Mouse (Mus musculus): ENCODE results near the gene Krt80.

Gene Krt80

DNA sequence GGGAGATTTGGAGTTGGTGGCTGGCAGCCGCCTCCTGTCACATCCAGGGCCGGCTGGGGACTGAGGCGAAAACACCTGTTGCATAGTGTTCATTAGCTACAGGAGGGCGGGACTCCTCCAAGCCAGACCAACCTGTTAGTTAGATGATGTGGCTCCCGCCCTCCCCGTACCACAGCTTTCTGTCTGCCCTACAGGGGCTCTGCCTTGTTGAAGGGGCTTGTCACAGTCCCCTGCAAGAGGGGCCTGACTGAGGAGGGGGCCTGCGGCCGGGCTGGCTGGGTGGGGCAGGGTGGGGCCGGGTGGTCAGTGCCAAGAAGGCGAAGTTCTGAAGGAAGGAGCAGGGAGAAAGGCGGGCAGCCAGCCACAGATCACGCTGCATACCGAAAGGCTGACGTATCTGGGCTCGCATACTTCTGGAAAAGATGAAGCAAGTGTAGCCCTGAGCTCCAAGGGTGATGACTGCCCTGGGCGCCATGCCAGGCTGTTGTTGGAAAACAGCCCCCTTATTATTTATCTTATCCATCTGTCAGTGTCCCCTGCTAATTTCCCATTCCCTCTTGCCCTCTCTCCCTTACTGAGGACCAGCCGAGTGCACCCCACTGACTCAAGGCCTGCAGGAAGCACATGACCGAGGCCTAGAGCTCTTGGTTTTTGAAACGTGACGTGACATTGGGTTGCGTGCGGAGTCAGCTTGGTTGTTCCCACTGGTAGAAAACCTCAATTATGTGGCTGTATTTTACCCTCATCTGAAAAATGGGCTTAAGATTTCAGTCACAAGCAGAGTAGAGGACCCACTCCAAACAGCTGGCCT, at the start of gene Krt80:
Krt80 (minus strand) TSS at position 62 of the 811 bp plus-strand sequence.
- no peak for DNase-seq (ENCODE audit: low spot score in 2 of 2)

DNA sequence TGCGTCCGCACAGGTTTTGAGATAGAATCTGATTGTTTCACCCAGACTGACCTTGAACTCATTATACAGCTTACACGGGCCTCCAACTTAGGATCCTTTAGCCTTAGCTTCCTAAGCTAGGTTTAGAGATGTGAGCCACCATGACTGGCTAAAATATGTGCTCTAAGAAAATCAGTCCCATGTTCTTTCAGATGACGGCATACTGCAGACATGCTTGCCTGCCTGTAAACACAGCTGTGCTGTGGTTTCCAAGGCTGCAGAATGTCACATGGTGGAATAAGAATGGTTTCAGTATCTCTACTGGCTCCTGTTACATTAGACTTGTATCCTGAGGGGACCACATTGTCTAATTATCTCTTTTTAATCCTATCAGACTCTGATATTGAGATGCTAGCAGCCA, 49.0 kb upstream of the Krt80 start:
- no peak for DNase-seq (ENCODE audit: low spot score in 2 of 2)

DNA sequence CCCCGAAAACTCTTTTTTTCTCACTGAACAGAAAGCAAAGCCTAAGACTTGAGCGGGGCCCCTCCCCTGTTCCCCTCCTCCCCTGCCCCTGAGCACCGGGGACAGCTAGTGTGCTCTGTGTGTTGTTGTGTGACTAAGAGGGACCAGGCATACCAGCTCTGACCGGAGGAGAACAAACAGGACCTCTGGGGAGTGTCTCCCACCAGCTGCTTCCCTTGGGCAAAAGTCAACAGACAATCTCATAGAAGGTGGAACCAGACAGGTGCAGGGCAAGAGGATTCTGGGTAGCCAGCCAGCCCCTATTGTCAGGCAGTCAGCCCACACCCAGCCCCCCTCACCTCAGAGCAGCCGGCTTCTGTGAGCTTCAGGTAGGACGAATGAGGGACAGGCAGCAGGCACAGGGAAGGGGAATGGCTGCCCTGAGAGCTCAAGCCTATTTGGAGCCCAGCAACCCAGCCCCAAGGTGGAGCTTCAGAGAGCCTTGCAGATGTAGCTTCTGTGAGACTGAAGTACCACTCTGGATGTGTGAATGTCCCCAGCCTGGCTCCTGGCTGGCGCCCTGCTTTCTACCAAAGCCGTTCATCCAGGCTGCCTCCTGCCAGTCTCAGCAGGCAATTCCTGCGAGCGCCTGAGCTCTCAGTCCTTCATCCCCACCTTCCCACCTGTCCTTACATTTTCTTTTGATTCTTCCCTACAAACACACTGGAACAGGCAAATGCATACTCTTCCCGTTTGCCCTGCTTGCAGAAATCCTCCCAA, 45.0 kb upstream of the Krt80 start:
- DNase-seq (ENCODE audit: low spot score in 2 of 2): no peak

DNA sequence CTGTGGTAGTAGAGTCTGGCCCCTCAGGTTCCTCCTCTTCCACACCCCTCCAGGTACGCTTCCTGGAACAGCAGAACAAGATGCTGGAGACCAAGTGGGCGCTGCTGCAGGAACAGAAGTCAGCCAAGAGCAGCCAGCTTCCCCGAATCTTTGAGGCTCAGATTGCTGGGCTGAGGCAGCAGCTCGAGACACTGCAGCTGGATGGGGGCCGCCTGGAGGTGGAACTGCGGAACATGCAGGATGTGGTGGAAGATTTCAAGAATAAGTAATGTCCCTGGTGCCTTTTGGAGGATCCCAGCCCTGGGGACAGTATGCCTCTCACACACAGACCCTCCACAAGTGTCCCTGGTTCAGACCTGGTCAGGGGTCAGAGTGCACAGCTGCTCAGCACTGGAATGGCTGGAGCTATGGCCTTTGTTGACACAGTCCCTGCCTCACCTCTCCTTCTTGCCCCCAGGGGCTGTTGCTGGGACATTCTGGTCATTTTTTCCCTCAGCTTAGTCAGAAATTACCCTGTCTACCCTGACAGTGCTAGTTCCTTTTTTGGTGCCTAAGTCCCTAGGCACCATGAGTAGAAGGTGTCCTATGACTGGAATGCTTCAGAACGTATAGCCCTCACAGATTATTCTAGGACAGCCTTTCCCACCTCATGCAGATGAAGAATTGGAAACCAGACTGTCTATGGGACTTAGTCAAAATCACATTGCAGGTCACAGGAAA, 44.1 kb upstream of the Krt80 start:
- DNase-seq (ENCODE audit: low spot score in 2 of 2): no peak

DNA sequence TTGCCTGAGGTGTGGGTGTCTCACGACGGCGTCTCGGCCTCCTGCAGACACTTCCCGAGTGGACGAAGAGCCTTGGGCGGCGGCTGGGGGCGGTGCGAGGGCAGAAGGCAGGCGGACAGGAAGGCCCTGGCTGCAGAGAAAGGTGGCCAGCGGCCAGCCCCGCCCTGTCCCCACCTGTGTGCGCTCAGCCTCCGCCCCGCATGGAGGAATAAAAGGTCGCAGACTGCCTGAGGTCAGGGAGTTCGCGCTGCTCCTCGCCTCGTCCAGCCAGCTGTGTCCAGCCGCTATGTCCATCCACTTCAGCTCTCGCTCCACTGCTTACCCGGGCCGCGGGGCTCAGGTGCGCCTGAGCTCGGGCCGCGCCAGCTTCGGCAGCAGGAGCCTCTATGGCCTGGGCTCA, 42.2 kb upstream of the Krt80 start:
- DNase-seq (ENCODE audit: low spot score in 2 of 2): no peak

DNA sequence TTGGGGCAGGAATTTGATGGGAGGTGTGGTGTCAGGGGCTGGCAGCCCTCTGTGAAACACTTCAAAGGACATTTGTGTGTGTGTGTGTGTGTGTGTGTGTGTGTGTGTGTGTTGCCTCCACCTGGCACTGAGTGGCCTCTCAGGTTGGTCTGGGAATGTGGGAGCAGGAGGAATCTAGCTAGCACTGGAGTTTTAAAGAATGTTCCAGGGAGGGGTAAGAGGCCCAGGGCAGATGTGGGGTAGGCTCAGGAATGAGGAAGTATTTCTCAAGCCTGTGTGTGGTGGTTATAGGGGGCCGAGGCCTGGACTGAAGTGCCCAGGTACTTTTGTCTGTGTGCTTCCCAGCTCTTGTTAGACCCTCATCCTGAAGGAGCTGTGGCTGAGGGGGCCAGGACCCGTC, 40.8 kb upstream of the Krt80 start, which contains the start of gene Krt7:
Krt7 (plus strand) TSS at position 269 of the 400 bp plus-strand sequence.
- DNase-seq (ENCODE audit: low spot score in 2 of 2): no peak

DNA sequence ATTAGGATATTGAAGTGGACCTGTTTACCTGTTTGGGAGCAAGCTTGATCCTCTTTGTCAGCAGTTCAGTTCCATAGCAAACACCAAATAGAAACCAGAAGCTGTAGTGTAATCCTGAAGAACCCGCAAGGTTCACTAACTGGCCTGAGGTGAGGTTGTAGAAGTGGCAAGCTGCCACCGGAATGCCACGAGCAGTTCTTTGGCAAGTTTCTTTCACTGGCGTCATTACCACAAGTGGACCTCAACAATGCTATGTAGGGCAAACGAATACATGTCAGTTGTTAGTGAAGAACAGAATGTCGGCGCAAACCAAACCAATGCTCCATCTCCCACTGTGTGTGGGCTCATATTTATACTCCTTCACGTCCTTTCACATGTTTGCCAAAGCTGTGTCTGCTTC, 28.3 kb upstream of the Krt80 start:
- no peak for DNase-seq (ENCODE audit: low spot score in 2 of 2)

DNA sequence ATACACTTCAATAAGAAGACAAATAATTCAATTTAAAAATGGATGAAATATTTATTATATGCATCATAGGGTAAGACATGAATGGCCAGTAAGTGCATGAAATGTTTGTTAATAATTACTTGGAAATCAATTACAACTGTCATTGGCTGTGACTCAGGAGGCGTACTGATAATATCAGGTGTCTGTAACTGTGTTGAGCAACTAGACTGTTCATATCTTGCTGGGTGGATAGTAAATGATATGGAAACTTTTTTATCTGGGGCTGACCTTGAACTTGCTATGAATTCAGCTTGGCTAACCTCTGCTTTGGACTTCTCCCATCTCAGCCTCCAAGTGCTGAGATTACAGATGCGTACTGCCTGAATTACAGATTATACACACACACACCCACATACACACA, 27.7 kb upstream of the Krt80 start:
- DNase-seq (ENCODE audit: low spot score in 2 of 2): no peak

DNA sequence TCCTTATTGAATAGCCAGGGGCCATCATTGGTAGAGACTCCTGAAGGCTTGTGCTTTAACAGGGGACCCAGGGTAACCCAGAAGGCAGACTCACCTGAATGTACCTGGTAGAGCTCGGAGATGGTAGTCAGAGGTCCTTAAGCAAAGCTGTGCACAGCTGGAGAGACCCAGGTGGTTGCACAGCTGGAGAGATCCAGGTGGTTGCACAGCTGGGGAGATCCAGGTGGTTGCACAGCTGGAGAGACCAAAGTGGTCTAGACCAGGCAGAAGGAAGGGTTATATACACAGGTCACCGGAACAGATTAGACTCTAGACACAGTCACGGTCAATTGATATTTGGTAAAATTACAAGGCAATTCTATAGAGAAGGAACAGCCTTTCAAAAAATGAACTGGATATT, 27.0 kb upstream of the Krt80 start:
- no peak for DNase-seq (ENCODE audit: low spot score in 2 of 2)

DNA sequence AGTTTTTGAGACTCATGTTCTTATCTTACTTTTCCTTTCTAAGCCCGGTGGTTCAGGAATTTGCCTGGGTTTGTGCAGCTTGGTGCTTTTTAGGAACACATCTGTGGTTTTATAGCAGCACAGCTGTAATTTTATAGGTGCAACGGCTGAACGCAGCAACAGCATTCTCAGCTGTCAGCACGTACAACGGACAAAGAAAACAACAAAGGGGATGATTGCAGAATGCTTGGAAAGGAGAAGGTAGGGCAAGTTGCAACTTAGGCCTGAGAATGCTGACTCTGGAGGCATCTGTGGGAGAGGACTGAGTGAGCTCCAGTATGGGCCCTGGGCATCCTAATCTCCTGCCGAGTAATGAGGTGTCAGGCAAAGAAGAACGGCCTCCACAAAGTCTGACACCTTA, 26.5 kb upstream of the Krt80 start:
- no peak for DNase-seq (ENCODE audit: low spot score in 2 of 2)

DNA sequence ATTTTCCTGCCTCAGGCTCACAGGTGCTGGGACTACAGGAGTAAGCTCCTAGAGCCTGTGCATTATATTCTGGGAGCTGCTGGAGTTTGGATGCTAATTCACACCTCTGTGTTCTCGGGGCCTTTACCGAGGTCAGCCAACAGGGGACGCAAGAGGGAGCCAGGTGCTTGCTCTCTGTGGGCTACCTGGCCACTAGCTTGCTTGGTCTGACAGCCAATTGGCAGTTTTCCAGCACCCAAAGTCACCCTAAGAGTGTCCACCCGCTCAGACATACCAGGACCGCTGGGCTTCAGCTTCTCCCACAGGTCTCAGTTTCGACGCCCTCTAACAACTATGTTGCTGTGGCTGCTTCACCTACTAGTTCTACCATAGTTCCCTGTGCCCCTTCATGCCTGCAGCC, 24.9 kb upstream of the Krt80 start:
- DNase-seq (ENCODE audit: low spot score in 2 of 2): no peak

DNA sequence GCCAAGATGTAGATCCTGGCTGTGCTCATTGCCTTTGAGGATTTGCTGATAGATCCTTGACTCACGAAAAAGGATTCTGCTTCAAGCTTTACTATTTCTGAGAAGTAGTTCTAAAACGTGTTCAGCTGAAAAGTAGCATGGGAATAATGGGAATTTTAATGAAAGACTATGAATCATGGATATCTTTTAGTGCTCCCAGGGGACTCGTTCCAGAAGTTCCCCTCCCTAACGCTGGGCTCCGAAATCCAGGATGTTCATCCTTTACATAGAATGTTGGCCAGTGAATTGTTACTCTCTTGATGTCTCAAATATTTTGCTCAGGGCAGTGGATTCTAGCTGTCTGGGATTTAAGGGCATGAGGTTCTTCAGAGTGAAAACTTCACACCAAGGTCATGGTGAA, 22.3 kb upstream of the Krt80 start:
- DNase-seq (ENCODE audit: low spot score in 2 of 2): no peak

DNA sequence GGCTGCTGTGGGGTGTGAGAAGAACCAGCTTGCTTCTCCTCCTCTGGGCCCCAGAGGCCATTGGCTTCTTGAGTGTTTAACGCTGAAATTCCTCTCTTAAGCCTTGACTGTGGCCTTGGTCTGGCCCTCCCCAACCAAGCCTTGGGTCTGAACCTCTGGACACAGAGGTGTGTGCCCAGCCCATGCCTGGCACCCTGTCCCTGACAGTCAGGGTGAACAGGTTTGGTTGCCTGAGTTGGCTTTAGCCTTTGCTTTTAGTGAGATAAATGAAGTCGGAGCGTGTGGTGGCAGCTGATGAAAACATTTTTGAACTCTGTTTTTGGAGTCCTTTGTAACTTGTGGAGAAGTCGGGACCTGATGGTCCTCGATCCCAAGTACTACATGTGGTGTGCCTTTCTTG, 20.2 kb upstream of the Krt80 start:
- no peak for DNase-seq (ENCODE audit: low spot score in 2 of 2)

DNA sequence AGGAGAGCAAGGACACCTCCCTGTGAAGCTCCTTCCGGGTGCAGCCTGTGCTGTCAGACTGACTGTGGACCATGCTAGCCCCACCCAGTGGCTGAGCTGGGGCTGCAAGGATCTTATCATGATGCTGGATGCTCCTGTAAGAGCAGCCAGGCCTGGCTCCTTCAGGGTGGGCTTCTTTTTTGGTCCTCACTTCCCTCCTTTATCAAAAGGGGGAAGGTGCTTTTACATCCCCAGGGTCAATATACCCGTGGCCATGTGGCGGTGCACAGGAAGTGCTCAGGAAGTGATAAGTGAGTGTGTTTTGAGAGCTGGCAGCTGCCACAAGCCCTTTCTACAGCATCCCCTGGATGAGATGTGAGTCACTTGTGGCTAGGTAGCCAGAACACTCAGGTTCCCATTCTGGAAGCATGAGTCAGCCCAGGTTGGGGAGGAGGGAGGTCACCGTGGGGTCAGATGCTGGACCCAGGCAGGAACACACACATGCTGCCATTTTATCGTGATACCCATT, 18.1 kb upstream of the Krt80 start:
- no peak for DNase-seq (ENCODE audit: low spot score in 2 of 2)

DNA sequence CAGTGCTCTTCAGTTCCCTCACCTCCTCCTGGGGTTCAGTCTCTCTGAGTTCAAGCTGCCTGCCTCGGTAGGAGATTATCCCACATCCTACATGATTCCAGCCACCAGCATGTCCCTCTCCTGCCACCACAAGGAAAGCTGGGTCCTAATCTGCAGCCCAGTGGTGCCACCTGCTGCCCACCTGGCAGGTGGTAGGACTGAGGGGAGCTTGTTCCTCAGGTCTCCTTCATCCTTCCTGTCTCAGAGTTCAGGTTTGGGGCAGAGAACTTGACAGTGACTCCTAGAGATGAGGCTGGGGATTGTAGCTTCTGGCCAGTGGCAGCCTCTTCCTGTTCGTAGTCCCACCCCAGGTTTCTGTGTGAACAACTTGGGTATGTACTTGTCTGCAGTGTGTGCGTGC, 17.2 kb upstream of the Krt80 start:
- no peak for DNase-seq (ENCODE audit: low spot score in 2 of 2)

DNA sequence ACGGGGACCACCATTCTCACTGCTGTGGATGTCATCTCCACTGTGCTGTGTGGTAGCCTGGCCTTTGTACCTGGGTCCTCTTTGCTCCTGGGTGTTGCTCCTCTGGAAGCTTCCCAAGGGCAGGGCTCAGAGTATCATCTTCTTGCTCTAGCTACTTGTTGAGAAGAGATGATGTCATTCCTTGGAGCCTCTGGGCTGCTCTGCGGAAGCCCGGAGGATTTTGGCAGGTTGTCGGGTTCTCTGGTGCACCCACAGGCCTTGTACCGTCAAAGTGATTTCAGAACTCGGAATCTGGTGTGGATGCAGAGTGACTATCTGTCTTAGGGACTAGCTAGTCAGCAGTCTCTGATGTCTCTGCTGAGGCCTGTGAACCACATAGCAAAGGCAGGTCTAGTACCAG, 15.1 kb upstream of the Krt80 start:
- DNase-seq (ENCODE audit: low spot score in 2 of 2): no peak

DNA sequence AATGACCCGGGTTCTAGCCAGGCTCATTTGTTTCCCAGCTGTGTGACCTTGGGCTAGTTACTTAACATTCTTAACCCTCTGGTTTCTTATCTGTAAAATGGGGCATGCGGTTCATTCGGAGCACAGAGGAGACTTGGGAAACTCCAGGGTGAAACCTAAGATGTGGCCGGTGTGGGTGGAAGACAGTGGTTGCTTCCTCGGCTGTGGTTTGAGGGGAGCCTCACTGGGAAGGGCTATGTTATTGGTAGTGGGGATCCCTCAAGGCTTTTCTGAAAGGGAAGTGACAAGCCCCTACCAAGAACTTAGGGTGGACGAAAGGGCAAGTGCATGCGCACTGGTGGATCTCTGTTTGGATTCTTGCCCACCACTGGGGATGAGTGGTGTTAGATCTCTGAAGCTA, 14.6 kb upstream of the Krt80 start:
- no peak for DNase-seq (ENCODE audit: low spot score in 2 of 2)

DNA sequence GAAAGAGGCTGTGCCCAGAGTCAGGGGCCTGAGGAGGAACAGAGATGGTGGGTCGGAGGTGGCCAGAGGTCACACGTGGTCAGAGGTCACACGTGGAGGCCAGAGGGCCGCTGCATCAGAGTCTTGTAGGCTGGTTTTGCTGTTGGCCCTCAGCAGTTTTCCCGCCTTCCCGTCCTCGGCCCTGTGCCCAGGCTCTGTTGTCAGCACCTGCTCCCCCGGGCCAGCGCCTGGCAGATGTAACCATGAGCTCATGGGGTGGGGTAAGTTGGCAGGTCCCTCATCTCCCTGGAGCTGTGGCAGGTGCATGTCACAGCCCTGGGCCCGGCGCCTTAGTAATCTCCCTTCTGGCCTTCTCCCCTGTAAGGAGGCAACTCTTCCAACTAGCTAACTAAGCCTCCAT, 12.8 kb upstream of the Krt80 start:
- no peak for DNase-seq (ENCODE audit: low spot score in 2 of 2)

DNA sequence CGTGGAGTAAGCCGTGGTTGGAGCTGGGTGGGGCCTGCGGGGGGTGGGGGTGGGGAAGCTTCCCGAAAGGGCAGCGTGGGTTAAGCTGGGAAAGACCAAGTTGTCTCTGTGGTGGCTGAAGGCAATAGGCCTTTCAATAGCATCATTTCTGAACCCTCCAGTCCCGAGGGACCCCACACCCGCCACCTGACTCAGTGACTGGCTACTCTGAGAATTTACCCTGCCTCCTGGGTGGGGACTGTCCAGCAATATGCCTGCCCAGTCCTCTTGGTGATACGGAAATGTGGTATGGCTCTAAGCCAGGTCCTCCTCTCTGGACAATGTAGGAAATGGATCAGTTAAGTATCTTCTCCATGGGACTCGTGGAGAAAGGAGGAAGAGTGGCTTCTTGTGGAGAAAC, 11.8 kb upstream of the Krt80 start:
- DNase-seq (ENCODE audit: low spot score in 2 of 2): no peak

DNA sequence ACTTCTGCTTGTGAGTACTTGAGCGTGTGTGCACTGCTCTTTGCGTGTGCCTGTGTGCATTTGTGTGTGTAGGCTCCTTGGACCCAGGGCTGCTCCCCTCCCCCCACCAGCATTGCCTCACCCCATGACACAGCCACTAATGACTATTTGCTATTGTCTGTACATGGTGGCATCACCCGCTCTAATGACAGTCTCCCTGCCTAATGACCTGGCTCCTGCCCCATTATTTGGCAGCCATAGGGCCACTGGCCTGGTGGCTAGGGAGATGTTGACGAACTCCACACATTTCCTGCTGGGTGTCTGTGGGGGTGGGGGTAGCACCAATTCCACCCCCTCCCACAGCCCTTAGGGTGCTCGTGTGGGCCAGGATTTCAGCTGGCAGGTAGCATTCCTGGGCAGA, 8.7 kb upstream of the Krt80 start:
- DNase-seq (ENCODE audit: low spot score in 2 of 2): no peak

DNA sequence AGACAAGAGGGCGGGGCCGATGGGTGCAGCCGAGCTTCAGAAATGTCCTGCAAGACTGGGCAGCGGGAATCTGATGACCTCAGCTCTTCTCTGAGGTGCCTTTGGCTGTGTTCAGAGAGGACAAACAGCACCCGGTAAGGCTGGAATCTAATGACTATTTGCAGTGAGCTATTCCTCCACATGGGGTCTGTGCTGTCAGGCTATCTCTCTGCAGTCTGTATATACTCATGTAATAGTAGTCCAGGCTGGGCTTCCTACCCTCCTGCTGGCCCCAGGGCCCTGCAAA, 6.8 kb upstream of the Krt80 start:
- no peak for DNase-seq (ENCODE audit: low spot score in 2 of 2)

DNA sequence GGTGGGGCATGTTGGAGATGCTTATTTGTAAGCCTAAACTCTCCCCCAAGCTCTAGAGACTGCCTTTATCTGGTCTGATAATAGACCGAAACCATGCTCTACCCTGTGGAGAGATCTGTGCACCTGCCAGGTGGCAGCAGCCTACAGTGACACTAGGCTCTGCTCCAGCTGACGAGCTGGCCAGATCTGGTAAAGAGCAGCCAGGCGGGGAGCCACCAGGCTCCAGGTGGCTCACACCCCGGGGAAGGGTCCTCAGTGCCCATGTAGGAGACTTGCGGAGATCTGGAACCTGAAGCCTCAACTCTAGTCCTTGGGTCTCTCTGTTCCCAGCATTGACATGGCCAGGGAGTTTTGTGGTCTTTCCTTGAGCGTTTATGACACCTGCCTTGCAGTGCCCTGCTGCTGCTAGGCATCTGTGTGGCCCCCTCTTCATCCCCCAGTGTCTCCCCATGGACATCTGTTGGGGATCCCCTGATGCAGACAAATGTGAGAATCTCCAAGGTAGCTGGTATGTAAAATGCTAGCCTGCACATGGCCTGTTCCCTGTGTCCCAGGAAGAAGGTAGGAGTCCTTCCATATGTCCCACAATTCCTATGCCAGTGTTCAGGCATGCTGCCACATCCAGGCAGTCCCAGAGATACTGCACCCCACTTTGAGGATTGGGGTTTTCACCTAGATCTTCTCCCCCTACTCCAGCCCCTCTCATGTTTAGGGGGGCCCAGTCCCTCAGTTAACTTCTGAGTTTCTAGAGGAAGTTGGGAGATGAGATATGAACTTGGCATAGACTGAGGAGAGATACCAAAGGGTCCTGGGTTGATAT, 6.2 kb upstream of the Krt80 start:
- no peak for DNase-seq (ENCODE audit: low spot score in 2 of 2)
